Mouse (Mus musculus): ENCODE results near the gene Nfkbie.

Nfkbie gene

GRCm38 (mm10) chr17:45563655-45564530 is 8.4 kb downstream of the Nfkbie start, which contains the start of gene Slc35b2:
Slc35b2 (plus strand) TSS chr17:45563874.
- peak; percentile 95 for DNase-seq

GRCm38 (mm10) chr17:45564531-45565084 is 9.1 kb downstream of the Nfkbie start:
- no peak for DNase-seq

GRCm38 (mm10) chr17:45565103-45565502 is 9.6 kb downstream of the Nfkbie start:
- DNase-seq: no peak

- DNase-seq: no peak
Measured at GRCm38 (mm10) chr17:45566031-45566359, 10.5 kb downstream of the Nfkbie start.

- DNase-seq: peak; percentile 20
Measured at GRCm38 (mm10) chr17:45566360-45567161, 11.1 kb downstream of the Nfkbie start.

GRCm38 (mm10) chr17:45567162-45567601 is 11.7 kb downstream of the Nfkbie start:
- no peak for DNase-seq

GRCm38 (mm10) chr17:45568990-45569389 is 13.5 kb downstream of the Nfkbie start:
- DNase-seq: no peak

- DNase-seq: no peak
Measured at GRCm38 (mm10) chr17:45569999-45570398, 14.5 kb downstream of the Nfkbie start.

GRCm38 (mm10) chr17:45572103-45573086 is 16.9 kb downstream of the Nfkbie start:
- peak; percentile 91 for DNase-seq

GRCm38 (mm10) chr17:45573087-45573779 is 17.7 kb downstream of the Nfkbie start, which contains the start of gene Hsp90ab1:
Hsp90ab1 (minus strand) TSS chr17:45573271.
- DNase-seq: peak; percentile 99

GRCm38 (mm10) chr17:45573780-45574123 is 18.2 kb downstream of the Nfkbie start:
- peak; percentile 99 for DNase-seq

- DNase-seq: peak; percentile 74
Measured at GRCm38 (mm10) chr17:45574129-45574761, 18.7 kb downstream of the Nfkbie start.

- no peak for DNase-seq
Measured at GRCm38 (mm10) chr17:45575123-45575897, 19.8 kb downstream of the Nfkbie start.

GRCm38 (mm10) chr17:45578242-45578641 is 22.7 kb downstream of the Nfkbie start:
- no peak for DNase-seq

- DNase-seq: no peak
Measured at GRCm38 (mm10) chr17:45578843-45579242, 23.3 kb downstream of the Nfkbie start.

- peak; percentile 67 for DNase-seq
Measured at GRCm38 (mm10) chr17:45579554-45579953, 24.1 kb downstream of the Nfkbie start.

- peak; percentile 71 for DNase-seq
Measured at GRCm38 (mm10) chr17:45580958-45581477, 25.5 kb downstream of the Nfkbie start.

GRCm38 (mm10) chr17:45581567-45581983 is 26.1 kb downstream of the Nfkbie start:
- peak; percentile 85 for DNase-seq

- no peak for DNase-seq
Measured at GRCm38 (mm10) chr17:45582188-45582587, 26.7 kb downstream of the Nfkbie start.
